ENCODE assay signal across 7 mouse cellular contexts in the genomic region with DNA sequence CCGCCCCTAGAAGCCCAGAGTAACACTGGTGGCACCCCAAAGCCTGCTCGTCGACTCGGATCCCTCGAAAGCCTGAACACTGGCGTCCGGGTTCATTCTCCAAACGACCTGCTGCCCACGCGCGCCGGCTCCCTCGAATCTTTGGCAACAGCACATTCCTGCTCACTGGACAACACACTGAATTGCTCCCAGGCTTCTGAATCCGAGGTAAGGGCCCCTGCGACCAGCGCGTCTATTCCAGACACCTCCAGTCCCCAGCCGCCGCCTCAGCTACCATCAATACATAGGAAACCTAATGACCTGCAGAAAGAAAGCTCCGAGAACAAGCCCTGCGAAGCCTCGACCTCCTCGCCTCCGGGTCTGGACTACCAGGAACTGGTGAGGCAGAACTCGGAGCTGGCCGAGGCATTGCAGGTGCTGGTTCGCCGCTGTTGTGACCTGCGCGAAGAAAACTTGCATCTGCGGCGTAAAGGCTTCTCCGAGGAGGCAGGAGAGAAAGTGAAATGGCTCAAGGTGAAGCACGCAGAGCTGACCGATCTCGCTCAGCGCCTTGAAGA. TPM values are rescaled to one million over a fixed set of nuclear protein-coding genes. Genes with fewer than 3 reads are reported as not detected.
DNase-seq lines count a peak whose midpoint lies in the region; ATAC-seq and TF ChIP-seq lines count a peak whose summit lies in the region.

No protein-coding gene starts in this region.

- WGBS in limb, embryonic 10.5 days, result 3% methylated on average over 37 of the region's 37 CpGs
- 2% methylated on average over 37 of the region's 37 CpGs for WGBS in midbrain, embryonic 14.5 days

- no peak for TF ChIP-seq CTCF in left cerebral cortex, adult 2 months (IDR thresholded peaks at IDR 0.05)
- TF ChIP-seq CTCF in Patski (IDR thresholded peaks at IDR 0.05), result no peak
- no peak for TF ChIP-seq CTCF in embryonic fibroblast, embryonic 13.5 days (IDR thresholded peaks at IDR 0.05; ENCODE audit: borderline replicate concordance, insufficient read depth, low read length)

- H3K27ac ChIP-seq in left cerebral cortex, adult 2 months, result no peak overlapping the region
- H3K27ac ChIP-seq in embryonic fibroblast, embryonic 13.5 days (ENCODE audit: insufficient read depth, low read length), result no peak overlapping the region
- H3K27ac ChIP-seq in limb, embryonic 10.5 days, result peak overlapping the region; percentile 87
- H3K27ac ChIP-seq in midbrain, embryonic 14.5 days (replicated peaks; ENCODE audit: low read depth, low read length), result peak overlapping the region; percentile 95

- DNase-seq in left cerebral cortex, adult 2 months (ENCODE audit: extremely low spot score in 1 of 2, low spot score in 2 of 2), result peak in 1 of 2 experiments; percentile 23
- no peak for DNase-seq in left cerebral cortex, adult 8-10 months (ENCODE audit: low spot score in 2 of 2)
- DNase-seq in Patski (ENCODE audit: low read depth, low spot score), result no peak
- no peak for DNase-seq in limb, embryonic 10.5 days (ENCODE audit: low spot score)
- DNase-seq in midbrain, embryonic 14.5 days, result no peak
- no peak for DNase-seq in frontal cortex, adult 2 months (ENCODE audit: extremely low spot score in 1 of 2, low spot score in 1 of 2)

- no peaks in the 10 kb centered on the region for H3K36me3 ChIP-seq in limb, embryonic 10.5 days
- no peaks in the 10 kb centered on the region for H3K36me3 ChIP-seq in midbrain, embryonic 14.5 days (ENCODE audit: control insufficient read depth, insufficient read depth, low read length)

- H3K9me3 ChIP-seq in limb, embryonic 10.5 days (replicated peaks), result no peaks in the 10 kb centered on the region
- H3K9me3 ChIP-seq in midbrain, embryonic 14.5 days (ENCODE audit: control insufficient read depth, low read length), result no peaks in the 10 kb centered on the region

- ATAC-seq in Patski, result peak; percentile 25
- peak; percentile 17; the same call in 1 of the 2 replicates for ATAC-seq in midbrain, embryonic 14.5 days (ENCODE audit: low FRiP score, low TSS enrichment)

- POLR2A ChIA-PET in Patski (lab: Charles Lee), result interaction anchor here (1.2 to 1.4 kb wide), 2 partner anchors 9 to 40 kb away, joined by 3 read pairs; no protein-coding TSS in a partner anchor

- peaks cover 3% of the 10 kb centered on the region; the same call in 1 of the 2 replicates for H3K4me1 ChIP-seq in embryonic fibroblast, embryonic 13.5 days (ENCODE audit: control insufficient read depth, insufficient read depth, low read length)
- H3K4me1 ChIP-seq in limb, embryonic 10.5 days, result peaks cover 28% of the 10 kb centered on the region
- peaks cover 22% of the 10 kb centered on the region for H3K4me1 ChIP-seq in midbrain, embryonic 14.5 days (ENCODE audit: control insufficient read depth, insufficient read depth, low read length)

- peak overlapping the region; percentile 98 for H3K4me2 ChIP-seq in midbrain, embryonic 14.5 days (ENCODE audit: low read length)

- H3K27me3 ChIP-seq in Patski, result peaks cover 20% of the 10 kb centered on the region
- peaks cover 53% of the 10 kb centered on the region for H3K27me3 ChIP-seq in limb, embryonic 10.5 days (ENCODE audit: low read depth, poor library complexity, severe bottlenecking)
- H3K27me3 ChIP-seq in midbrain, embryonic 14.5 days (ENCODE audit: control insufficient read depth, insufficient read depth, low read length), result no peaks in the 10 kb centered on the region

- no peak for TF ChIP-seq POLR2A in embryonic fibroblast, embryonic 13.5 days (IDR thresholded peaks at IDR 0.05; ENCODE audit: low read depth, low read length)

- in situ Hi-C loops in Patski (cut with MboI; ENCODE audit: low pct_unique_long_range_greater_than_20kb), result no loop called here

- H3K9ac ChIP-seq in midbrain, embryonic 14.5 days (replicated peaks; ENCODE audit: low read length), result peak overlapping the region; percentile 74

- intact Hi-C loops in left cerebral cortex, adult 2 months (cut with DNase I), result loop anchor here (1.0 to 5.0 kb wide), 3 partner anchors 24 to 77 kb away; partner anchors contain the start of genes Hic2 and Sdf2l1

- CTCF ChIA-PET in Patski (lab: Charles Lee), result interaction anchor here (0.7 to 5.6 kb wide), 21 partner anchors 10 to 105 kb away, joined by 3 to 39 read pairs (median 6); partner anchors contain the start of genes Hic2 and Tmem191c

- peak overlapping the region; percentile 57 for H3K4me3 ChIP-seq in left cerebral cortex, adult 2 months
- H3K4me3 ChIP-seq in embryonic fibroblast, embryonic 13.5 days (ENCODE audit: insufficient read depth, low read length), result peak overlapping the region; percentile 42
- peak overlapping the region; percentile 73 for H3K4me3 ChIP-seq in limb, embryonic 10.5 days
- H3K4me3 ChIP-seq in midbrain, embryonic 14.5 days (replicated peaks; ENCODE audit: low read depth, low read length), result peak overlapping the region; percentile 60

RNA-seq across cellular contexts. Expression of gene Rimbp3, which starts 1.1 kb away (rescaled TPM):
- 1 to 10 TPM; 1.8 to 2.0 TPM for total RNA-seq in left cerebral cortex, adult 2 months (2021)
- 1 to 10 TPM; 2.3 to 3.0 (median 2.7) TPM for total RNA-seq in left cerebral cortex, adult 8-10 months (2022)
- polyA plus RNA-seq in Patski (2021), result 0.05 TPM
- polyA plus RNA-seq in embryonic fibroblast, embryonic 13.5 days (2011; ENCODE audit: insufficient read length, low read depth, missing spikeins), result not detected in 2 replicates
- polyA plus RNA-seq in limb, embryonic 10.5 days (2016; fragmentation: Nextera tagmentation; extraction: Ambion mirVana), result 0.18 and 0.49 TPM in 2 replicates
- 1.8 and 2.0 TPM in 2 replicates for polyA plus RNA-seq in midbrain, embryonic 14.5 days (2014; fragmentation: Nextera tagmentation; extraction: Ambion mirVana)
- polyA plus RNA-seq in frontal cortex, adult 2 months (2012; rRNA removed), result 0.69 and 0.96 TPM in 2 replicates

RNA-seq across cellular contexts. Expression of gene Ube2l3, which starts 7.0 kb away (rescaled TPM):
- total RNA-seq in left cerebral cortex, adult 2 months (2021), result 100 to 1,000 TPM; 140 to 146 TPM
- total RNA-seq in left cerebral cortex, adult 8-10 months (2022), result 100 to 1,000 TPM; 125 to 149 (median 144) TPM
- 181 TPM for polyA plus RNA-seq in Patski (2021)
- 163 and 173 TPM in 2 replicates for polyA plus RNA-seq in embryonic fibroblast, embryonic 13.5 days (2011; ENCODE audit: insufficient read length, low read depth, missing spikeins)
- 432 and 433 TPM in 2 replicates for polyA plus RNA-seq in limb, embryonic 10.5 days (2016; fragmentation: Nextera tagmentation; extraction: Ambion mirVana)
- polyA plus RNA-seq in midbrain, embryonic 14.5 days (2014; fragmentation: Nextera tagmentation; extraction: Ambion mirVana), result 272 and 297 TPM in 2 replicates
- polyA plus RNA-seq in frontal cortex, adult 2 months (2012; rRNA removed), result 131 and 136 TPM in 2 replicates

RNA-seq across cellular contexts. Expression of gene Hic2, which starts 23.9 kb away (rescaled TPM):
- total RNA-seq in left cerebral cortex, adult 2 months (2021), result 1 to 10 TPM; 5.3 to 6.0 TPM
- total RNA-seq in left cerebral cortex, adult 8-10 months (2022), result 1 to 10 TPM; 4.7 to 6.8 (median 6.2) TPM
- 1.6 TPM for polyA plus RNA-seq in Patski (2021)
- 1.5 and 2.8 TPM in 2 replicates for polyA plus RNA-seq in embryonic fibroblast, embryonic 13.5 days (2011; ENCODE audit: insufficient read length, low read depth, missing spikeins)
- polyA plus RNA-seq in limb, embryonic 10.5 days (2016; fragmentation: Nextera tagmentation; extraction: Ambion mirVana), result 16.8 and 19.3 TPM in 2 replicates
- polyA plus RNA-seq in midbrain, embryonic 14.5 days (2014; fragmentation: Nextera tagmentation; extraction: Ambion mirVana), result 6.4 and 7.7 TPM in 2 replicates
- polyA plus RNA-seq in frontal cortex, adult 2 months (2012; rRNA removed), result 5.8 and 6.1 TPM in 2 replicates

Comparison
In these comparisons a context has a peak if more than half of its experiments do, and no peak if none do; other contexts are left out.
1. H3K27ac ChIP-seq: peak in limb, embryonic 10.5 days (single experiment) and midbrain, embryonic 14.5 days (single experiment); none in left cerebral cortex, adult 2 months (single experiment) and embryonic fibroblast, embryonic 13.5 days (single experiment).
2. Peak in every context shown above with its lines, with median percentiles within 50 percentile points of each other: H3K4me3 ChIP-seq.